ENCODE assay signal across 18 mouse cellular contexts in the genomic region with DNA sequence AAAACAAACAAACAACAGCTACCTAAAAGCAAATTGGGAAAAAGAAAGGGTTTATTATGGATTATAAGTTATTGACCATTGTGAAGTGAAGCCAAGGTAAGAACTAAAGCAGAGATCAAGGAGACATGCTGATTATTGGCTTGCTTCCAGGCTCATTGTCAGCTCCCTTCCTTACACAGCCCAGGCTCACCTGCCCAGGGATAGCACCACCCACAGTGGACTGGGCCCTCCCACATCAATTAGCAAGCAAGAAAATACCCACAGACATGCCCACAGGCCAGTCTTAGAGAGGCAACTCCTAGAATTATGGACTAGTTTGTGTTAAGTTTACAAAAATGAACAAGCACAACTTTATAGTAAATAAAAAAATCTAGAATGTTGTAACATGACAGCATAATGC.
"Had no signal": no experiment of that assay in that cellular context is flagged by ENCODE, and none has a peak within 500 bp of the region (broad histone marks: within the 10 kb centered on the region; RNA-seq: fewer than 3 reads in every experiment).

No protein-coding gene starts in this region.

- H3K4me3 ChIP-seq: intestine, embryonic 15.5 days; limb, embryonic 10.5 days; limb, embryonic 13.5 days; midbrain, embryonic 12.5 days; midbrain, embryonic 15.5 days; neural tube, embryonic 12.5 days; neural tube, embryonic 15.5 days had no signal

- H3K4me2 ChIP-seq: intestine, embryonic 15.5 days; limb, embryonic 13.5 days; lung, embryonic 14.5 days; midbrain, embryonic 12.5 days; midbrain, embryonic 15.5 days; neural tube, embryonic 12.5 days; neural tube, embryonic 15.5 days had no signal

- H3K9me3 ChIP-seq: intestine, embryonic 15.5 days; limb, embryonic 10.5 days; limb, embryonic 13.5 days; midbrain, embryonic 12.5 days; midbrain, embryonic 15.5 days; neural tube, embryonic 12.5 days; neural tube, embryonic 15.5 days had no signal

- H3K27me3 ChIP-seq: intestine, embryonic 15.5 days; limb, embryonic 13.5 days; midbrain, embryonic 12.5 days; midbrain, embryonic 15.5 days; neural tube, embryonic 12.5 days; neural tube, embryonic 15.5 days had no signal

- ATAC-seq: intestine, embryonic 15.5 days; lung, postnatal 0 days; midbrain, embryonic 15.5 days had no signal

- H3K9ac ChIP-seq: intestine, embryonic 15.5 days; limb, embryonic 13.5 days; lung, embryonic 14.5 days; midbrain, embryonic 12.5 days; midbrain, embryonic 15.5 days; neural tube, embryonic 12.5 days; neural tube, embryonic 15.5 days had no signal

- H3K27ac ChIP-seq: intestine, embryonic 15.5 days; limb, embryonic 10.5 days; limb, embryonic 13.5 days; macrophage; midbrain, embryonic 12.5 days; midbrain, embryonic 15.5 days; neural tube, embryonic 12.5 days; neural tube, embryonic 15.5 days had no signal

- H3K4me1 ChIP-seq: intestine, embryonic 15.5 days; limb, embryonic 10.5 days; limb, embryonic 13.5 days; midbrain, embryonic 12.5 days; midbrain, embryonic 15.5 days; neural tube, embryonic 12.5 days; neural tube, embryonic 15.5 days had no signal

- DNase-seq: kidney, adult 11 months; kidney, adult 8-10 months; kidney, postnatal 14 days; kidney, postnatal 4 days; lung, embryonic 14.5 days; retina, postnatal 1 day; right cerebral cortex, postnatal 25 days; spleen, adult 18-20 months; thymus, postnatal 36 days had no signal
